Mouse (Mus musculus): ENCODE results near the gene Eif3j1. TPM values are rescaled to one million over a fixed set of nuclear protein-coding genes. Genes with fewer than 3 reads are reported as not detected.
"Not testable (repeated sequence)": the region's sequence is repeated elsewhere in the genome, so short reads cannot be mapped to it uniquely, and the experiment has no call there.

Gene Eif3j1
- polyA plus RNA-seq, 1 experiment from 2014 or later, result 9.9 TPM

GRCm38 (mm10) chr2:122059365-122060115 is 31.2 kb downstream of the Eif3j1 start:
- Histone ChIP-seq H3K27ac (no peak overlapping the region), H3K9me3 (no peaks in the 10 kb centered on the region), H3K9ac (no peak overlapping the region), H3K4me2 (no peak overlapping the region), H3K4me1 (no peaks in the 10 kb centered on the region), H3K27me3 (no peaks in the 10 kb centered on the region), H3K36me3 (peaks cover 46% of the 10 kb centered on the region), H3K4me3 (no peak overlapping the region)
- ATAC-seq (ENCODE audit: borderline replicate concordance, extremely low read depth, low FRiP score, low TSS enrichment), result no peak
- WGBS, result 87% methylated on average over 11 of the region's 11 CpGs

- 46% methylated on average over 14 of the region's 14 CpGs for WGBS
- ATAC-seq (ENCODE audit: borderline replicate concordance, extremely low read depth, low FRiP score, low TSS enrichment), result peak; percentile 64; the same call in 1 of the 2 replicates
- no peak overlapping the region for H3K27ac ChIP-seq
These were observed 37.0 kb downstream of the Eif3j1 start for GRCm38 (mm10) chr2:122065200-122065969.

GRCm38 (mm10) chr2:122066241-122066640 is 37.9 kb downstream of the Eif3j1 start:
- H3K27ac ChIP-seq, result no peak overlapping the region
- no peaks in the 10 kb centered on the region for H3K4me1 ChIP-seq
- H3K4me2 ChIP-seq, result no peak overlapping the region
- no peak overlapping the region for H3K9ac ChIP-seq
- 72% methylated on average over 8 of the region's 8 CpGs for WGBS
- H3K4me3 ChIP-seq, result no peak overlapping the region
- no peaks in the 10 kb centered on the region for H3K9me3 ChIP-seq
- no peak for ATAC-seq (ENCODE audit: borderline replicate concordance, extremely low read depth, low FRiP score, low TSS enrichment)
- peaks cover 29% of the 10 kb centered on the region; the same call in 1 of the 2 replicates for H3K36me3 ChIP-seq
- H3K27me3 ChIP-seq, result no peaks in the 10 kb centered on the region

More at GRCm38 (mm10) chr2:122065200-122065969, 37.0 kb downstream of the Eif3j1 start:
- no peak overlapping the region for H3K9ac ChIP-seq
- no peaks in the 10 kb centered on the region for H3K4me1 ChIP-seq
- H3K4me3 ChIP-seq, result no peak overlapping the region
- H3K36me3 ChIP-seq, result peaks cover 30% of the 10 kb centered on the region
- no peaks in the 10 kb centered on the region for H3K27me3 ChIP-seq
- H3K9me3 ChIP-seq, result no peaks in the 10 kb centered on the region
- H3K4me2 ChIP-seq, result no peak overlapping the region

DNA sequence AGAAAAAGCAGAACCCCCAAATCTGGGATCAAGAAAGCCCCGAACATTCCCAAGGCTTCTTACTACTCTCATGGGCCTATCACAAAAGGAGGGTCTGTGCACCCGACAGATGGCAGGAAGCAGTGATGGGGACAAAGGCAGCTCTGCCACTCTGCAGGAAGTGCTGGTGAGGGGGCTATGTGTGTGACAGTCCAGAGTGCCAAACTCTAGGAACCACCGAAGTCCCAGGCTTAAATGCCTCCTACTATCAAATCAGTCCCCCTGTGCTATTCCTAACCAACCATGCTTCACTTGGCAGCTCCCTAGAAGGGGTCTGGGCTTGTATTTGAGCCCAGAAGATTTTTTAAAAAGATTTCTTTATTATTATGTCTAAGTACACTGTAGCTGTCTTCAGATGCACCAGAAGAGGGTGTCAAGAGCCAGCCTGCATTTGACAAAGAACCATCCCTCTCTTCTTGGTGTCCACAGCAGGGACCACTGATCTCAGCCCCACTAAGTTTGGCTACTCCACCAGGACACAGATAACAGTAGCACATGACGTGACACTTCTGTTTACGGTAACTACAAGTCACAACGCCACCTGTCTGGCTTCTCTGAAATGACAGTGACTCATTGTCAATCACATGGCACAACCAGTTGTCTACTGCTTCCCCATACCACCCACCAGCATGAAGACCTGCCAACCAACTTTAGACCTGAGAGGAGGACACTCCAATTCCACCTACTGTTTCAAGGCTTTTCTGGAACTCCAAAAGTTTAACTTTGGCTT is 41.0 kb downstream of the Eif3j1 start:
- Histone ChIP-seq H3K4me2 (no peak overlapping the region), H3K4me1 (no peaks in the 10 kb centered on the region), H3K9me3 (no peaks in the 10 kb centered on the region), H3K27ac (no peak overlapping the region), H3K36me3 (peaks cover 17% of the 10 kb centered on the region), H3K4me3 (no peak overlapping the region), H3K27me3 (no peaks in the 10 kb centered on the region), H3K9ac (no peak overlapping the region)
- no peak for ATAC-seq (ENCODE audit: borderline replicate concordance, extremely low read depth, low FRiP score, low TSS enrichment)
- WGBS, result 81% methylated on average over 6 of the region's 6 CpGs

DNA sequence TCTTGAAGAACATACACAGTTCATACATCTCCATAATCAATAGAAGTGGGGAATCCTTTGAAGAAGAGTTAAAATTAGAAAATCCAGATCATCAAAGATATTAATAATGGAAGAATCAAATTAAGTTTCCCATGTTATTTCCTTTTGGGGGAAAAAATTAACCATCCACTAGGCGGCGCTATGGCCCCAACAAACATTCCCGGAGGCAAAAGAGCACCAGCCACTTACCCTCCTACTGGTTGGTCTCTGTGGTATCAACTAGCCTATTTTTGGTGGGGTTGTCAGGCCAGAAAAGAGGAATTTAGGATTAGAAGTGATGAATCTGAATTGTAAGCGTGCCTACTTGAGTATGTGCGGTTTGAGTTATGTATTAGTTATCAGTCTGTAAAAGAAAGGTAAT is 41.6 kb downstream of the Eif3j1 start:
- ATAC-seq (ENCODE audit: borderline replicate concordance, extremely low read depth, low FRiP score, low TSS enrichment), result no peak
- Histone ChIP-seq H3K4me3 (no peak overlapping the region), H3K36me3 (peaks cover 17% of the 10 kb centered on the region), H3K9me3 (no peaks in the 10 kb centered on the region), H3K4me1 (no peaks in the 10 kb centered on the region), H3K4me2 (no peak overlapping the region), H3K27me3 (no peaks in the 10 kb centered on the region), H3K27ac (no peak overlapping the region), H3K9ac (no peak overlapping the region)
- 38% methylated on average over 5 of the region's 5 CpGs for WGBS

DNA sequence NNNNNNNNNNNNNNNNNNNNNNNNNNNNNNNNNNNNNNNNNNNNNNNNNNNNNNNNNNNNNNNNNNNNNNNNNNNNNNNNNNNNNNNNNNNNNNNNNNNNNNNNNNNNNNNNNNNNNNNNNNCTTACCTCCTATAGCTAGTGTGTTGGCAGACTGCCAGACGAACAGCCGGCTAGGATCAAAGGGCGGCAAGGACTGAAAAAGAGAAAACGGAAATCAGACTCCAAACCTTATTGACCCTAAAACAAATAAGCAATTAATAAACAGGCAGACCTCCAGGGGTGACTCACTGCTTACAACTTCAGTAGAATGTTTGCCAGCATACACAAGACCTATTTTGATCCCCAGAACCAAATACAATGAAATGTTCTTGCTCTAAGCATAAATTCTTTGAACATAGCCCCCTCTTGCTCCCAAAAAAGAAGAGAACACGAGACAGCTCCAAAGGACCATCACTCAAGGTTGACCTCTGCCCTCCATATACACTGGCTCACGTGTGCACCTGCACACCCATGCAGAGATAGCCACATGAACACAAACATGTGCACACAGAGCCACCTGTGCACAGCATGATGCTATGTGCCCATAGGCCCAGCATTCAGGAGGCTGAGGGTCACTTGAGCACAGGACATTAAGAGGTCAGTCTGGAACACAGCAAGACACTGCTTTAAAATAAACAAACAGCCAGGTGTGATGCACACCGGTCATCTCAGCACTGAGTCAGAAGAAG is 53.5 kb downstream of the Eif3j1 start:
- no peak overlapping the region for H3K4me2 ChIP-seq
- no peaks in the 10 kb centered on the region for H3K27me3 ChIP-seq
- no peaks in the 10 kb centered on the region for H3K9me3 ChIP-seq
- 29% methylated on average over 7 of the region's 7 CpGs for WGBS
- H3K4me3 ChIP-seq, result no peak overlapping the region
- ATAC-seq (ENCODE audit: borderline replicate concordance, extremely low read depth, low FRiP score, low TSS enrichment), result no peak
- H3K4me1 ChIP-seq, result peaks cover 15% of the 10 kb centered on the region
- 0 out of 2 replicates have a peak overlapping the region, but pooled peaks have one; percentile 29 for H3K27ac ChIP-seq
- H3K36me3 ChIP-seq, result peaks cover 44% of the 10 kb centered on the region
- no peak overlapping the region for H3K9ac ChIP-seq

GRCm38 (mm10) chr2:122086446-122086845 is 58.1 kb downstream of the Eif3j1 start:
- no peaks in the 10 kb centered on the region for H3K27me3 ChIP-seq
- H3K4me1 ChIP-seq, result peaks cover 18% of the 10 kb centered on the region
- H3K27ac ChIP-seq, result peak overlapping the region; percentile 48; the same call in 1 of the 2 replicates
- no peak overlapping the region for H3K4me2 ChIP-seq
- no peaks in the 10 kb centered on the region for H3K9me3 ChIP-seq
- H3K36me3 ChIP-seq, result peaks cover 48% of the 10 kb centered on the region
- H3K9ac ChIP-seq, result no peak overlapping the region
- H3K4me3 ChIP-seq, result no peak overlapping the region
- WGBS, result 48% methylated on average over 4 of the region's 4 CpGs
- ATAC-seq (ENCODE audit: borderline replicate concordance, extremely low read depth, low FRiP score, low TSS enrichment), result no peak

GRCm38 (mm10) chr2:122093844-122094243 is 65.5 kb downstream of the Eif3j1 start:
- no peak overlapping the region for H3K27ac ChIP-seq
- H3K4me2 ChIP-seq, result no peak overlapping the region
- no peaks in the 10 kb centered on the region for H3K9me3 ChIP-seq
- peaks cover 65% of the 10 kb centered on the region for H3K36me3 ChIP-seq
- WGBS, result 89% methylated on average over 4 of the region's 4 CpGs
- no peaks in the 10 kb centered on the region for H3K27me3 ChIP-seq
- ATAC-seq (ENCODE audit: borderline replicate concordance, extremely low read depth, low FRiP score, low TSS enrichment), result no peak
- no peak overlapping the region for H3K4me3 ChIP-seq
- H3K4me1 ChIP-seq, result no peaks in the 10 kb centered on the region
- H3K9ac ChIP-seq, result no peak overlapping the region

GRCm38 (mm10) chr2:122097686-122098085 is 69.3 kb downstream of the Eif3j1 start:
- WGBS, result 80% methylated on average over 5 of the region's 5 CpGs
- H3K36me3 ChIP-seq, result peaks cover 59% of the 10 kb centered on the region

DNA sequence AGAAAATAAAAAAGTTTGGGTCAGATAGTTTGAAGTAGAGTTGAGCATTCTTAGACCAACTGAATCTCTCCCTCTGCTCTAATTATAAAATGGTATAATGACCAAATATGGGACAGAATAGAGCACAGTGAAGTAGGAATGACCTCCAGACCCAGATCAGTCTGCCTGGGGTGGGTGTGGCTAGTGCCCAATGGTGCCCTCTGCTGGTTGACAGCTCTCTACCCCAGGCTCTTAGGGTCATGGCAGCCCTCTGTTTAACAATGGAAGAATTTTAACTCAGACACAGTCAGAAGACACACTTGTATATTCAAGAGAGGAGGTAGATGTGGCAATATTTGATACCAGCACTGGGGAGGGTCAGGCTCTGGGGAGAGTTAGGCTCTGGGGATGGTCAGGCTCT is 73.7 kb downstream of the Eif3j1 start:
- no peak overlapping the region for H3K4me3 ChIP-seq
- H3K27me3 ChIP-seq, result no peaks in the 10 kb centered on the region
- H3K36me3 ChIP-seq, result peaks cover 41% of the 10 kb centered on the region
- H3K9ac ChIP-seq, result no peak overlapping the region
- no peaks in the 10 kb centered on the region for H3K9me3 ChIP-seq
- no peaks in the 10 kb centered on the region for H3K4me1 ChIP-seq
- no peak for ATAC-seq (ENCODE audit: borderline replicate concordance, extremely low read depth, low FRiP score, low TSS enrichment)
- H3K27ac ChIP-seq, result no peak overlapping the region
- H3K4me2 ChIP-seq, result no peak overlapping the region

More at GRCm38 (mm10) chr2:122097686-122098085, 69.3 kb downstream of the Eif3j1 start:
- not testable (repeated sequence) for H3K27me3 ChIP-seq; H3K4me3 ChIP-seq; H3K9ac ChIP-seq; H3K4me2 ChIP-seq; ATAC-seq (ENCODE audit: borderline replicate concordance, extremely low read depth, low FRiP score, low TSS enrichment); H3K9me3 ChIP-seq; H3K27ac ChIP-seq; H3K4me1 ChIP-seq
